Mouse (Mus musculus): ENCODE data around the gene Cdc6.

The Cdc6 gene

DNA sequence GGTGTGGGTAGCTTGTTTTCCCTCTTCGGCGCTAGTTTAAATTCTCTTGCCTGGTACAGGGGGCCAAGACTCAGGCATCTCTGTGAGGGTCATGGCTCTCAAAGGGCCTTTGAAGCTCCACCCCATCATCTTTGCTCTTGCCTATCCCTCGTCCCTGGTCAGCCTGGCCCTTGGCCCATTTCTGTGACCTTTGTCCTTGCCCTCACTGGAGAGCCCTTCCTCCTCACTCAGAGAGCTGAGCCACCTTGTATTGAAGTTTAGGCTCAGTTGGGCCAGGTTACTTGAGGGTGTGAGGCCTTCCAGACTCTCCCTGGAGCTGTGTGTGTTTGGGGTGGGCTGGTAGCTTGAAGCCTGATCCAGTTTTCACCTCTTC is 38.0 kb downstream of the Cdc6 start:
- no peak for DNase-seq

- DNase-seq: no peak
These were observed 40.5 kb downstream of the Cdc6 start for GRCm38 (mm10) chr11:98947969-98948569.

DNA sequence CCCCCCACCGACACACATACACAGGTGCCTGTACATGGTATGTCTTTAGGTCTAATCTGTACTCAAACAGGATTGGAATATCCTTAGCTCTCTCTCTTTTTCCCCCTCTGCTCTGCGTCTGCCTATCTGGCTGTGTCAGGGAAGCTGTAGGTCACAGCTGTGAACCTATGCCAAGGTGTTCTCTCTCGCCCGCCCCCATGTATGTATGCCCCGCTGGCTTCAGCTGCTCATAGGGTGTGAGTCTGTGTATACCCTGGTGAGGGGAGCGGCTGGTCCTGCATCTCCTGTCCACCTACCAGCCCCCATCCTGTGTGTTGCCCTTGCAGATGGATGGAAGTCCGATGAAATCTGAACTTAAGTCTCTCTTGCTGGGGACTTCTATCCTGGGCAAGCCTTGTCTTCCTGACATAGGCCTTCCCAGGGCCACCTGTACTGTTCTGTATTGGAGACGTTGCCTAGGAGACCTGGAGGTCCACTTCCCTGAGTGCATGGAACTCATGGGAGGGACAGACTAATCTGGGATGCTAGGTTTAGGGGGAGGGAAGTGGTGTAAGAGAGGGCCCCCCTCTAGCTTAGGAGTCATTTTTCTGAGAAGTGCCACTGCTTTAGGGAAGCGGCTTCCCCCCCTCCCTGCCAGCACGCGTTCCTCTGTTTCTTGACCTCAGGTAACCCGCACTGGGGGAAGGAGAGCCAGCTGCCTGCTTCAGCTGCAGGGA is 41.8 kb downstream of the Cdc6 start:
- DNase-seq: no peak

DNA sequence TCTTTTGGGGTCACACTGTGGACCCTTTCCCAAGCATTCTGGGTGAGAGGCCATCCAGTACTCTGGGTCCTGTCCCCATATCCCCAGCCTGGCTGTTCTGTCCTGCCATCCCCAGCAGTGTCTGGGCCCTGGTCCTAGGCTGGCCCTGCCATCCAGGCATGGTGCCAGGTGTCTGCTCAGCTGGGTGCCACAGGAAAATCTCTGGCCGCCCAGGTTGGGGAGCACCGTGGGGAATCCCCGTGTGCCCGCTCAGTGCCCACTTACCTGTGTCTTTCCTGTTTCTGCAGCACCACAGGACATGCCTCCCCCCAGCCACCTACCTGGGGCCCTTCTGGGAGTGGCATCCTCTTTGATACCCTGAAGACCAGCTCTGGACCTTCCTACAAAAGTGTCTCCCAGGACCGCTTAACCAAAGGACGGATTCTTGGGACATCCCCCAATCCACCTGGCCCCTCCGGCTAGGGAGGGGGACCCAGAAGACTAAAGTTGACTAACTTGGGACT is 42.4 kb downstream of the Cdc6 start:
- peak; percentile 62 to 63 for DNase-seq

GRCm38 (mm10) chr11:98950484-98950883 is 42.9 kb downstream of the Cdc6 start:
- no peak for DNase-seq

DNA sequence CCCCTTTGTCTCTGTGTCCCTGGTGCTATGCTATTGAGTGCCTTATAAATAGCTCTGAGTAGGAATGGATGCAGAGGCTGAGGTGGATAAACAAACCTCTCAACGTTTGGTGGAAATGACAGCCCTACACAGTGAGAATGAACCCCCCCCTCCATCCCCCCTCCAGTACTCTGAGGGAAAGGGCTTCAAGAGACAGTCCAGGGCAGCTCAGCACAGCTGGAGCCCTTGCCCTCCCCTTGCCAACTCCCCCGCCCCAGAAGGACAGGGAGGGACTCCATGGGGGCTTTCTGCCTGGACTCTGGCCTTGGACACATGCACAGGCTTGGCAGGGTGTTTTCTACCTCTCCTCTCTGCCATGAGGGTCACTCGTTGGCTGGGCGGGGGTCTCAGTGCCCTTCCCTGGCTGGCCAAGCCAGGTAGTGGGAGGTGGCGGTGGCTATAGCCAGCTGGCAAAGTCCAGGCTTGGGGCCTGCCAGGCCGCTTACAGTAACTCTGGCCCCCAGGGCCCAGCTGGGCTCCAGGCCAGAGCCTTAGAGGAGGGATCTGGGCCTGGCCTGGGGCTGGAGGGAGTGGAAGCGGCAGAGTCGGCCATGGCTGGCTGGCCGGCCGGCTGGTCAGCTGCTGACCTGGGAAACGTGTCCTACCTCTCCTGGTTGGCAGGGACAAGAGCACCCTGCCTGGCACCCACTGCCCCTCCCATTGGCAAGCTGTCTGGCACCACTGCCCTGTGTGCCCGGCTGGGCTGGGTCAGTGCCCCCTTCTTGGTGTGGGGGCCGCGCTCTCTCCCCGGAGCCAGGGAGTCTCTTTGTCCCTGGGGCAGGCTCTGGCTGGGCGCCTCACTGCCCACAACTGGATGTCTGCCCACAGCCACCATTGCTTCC is 43.7 kb downstream of the Cdc6 start:
- peak; percentile 75 to 82 for DNase-seq

GRCm38 (mm10) chr11:98952111-98952510 is 44.5 kb downstream of the Cdc6 start:
- no peak for DNase-seq

DNA sequence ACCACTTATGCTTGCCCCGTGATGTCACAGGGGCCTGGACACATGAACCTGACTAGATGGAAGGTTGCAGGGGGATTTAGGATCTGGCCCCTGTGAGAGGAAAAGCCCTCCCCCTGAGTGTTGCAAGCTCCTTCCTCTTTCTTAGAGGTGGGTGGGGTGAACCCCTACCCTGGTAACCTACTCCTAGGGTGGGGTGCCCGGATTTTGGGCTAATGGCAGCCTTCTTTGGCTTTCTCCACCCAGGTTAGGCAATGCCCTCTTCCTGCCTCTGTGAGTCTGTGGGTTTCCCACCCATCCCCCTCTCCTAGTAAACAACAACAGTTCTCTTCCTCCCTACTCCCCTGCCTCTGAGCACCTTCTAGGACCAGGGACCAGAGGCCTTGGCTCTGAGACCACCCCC is 45.1 kb downstream of the Cdc6 start:
- DNase-seq: no peak

- no peak for DNase-seq
These were observed 45.8 kb downstream of the Cdc6 start for GRCm38 (mm10) chr11:98953361-98953760.

- no peak for DNase-seq
These were observed 46.3 kb downstream of the Cdc6 start for GRCm38 (mm10) chr11:98953835-98954320.

GRCm38 (mm10) chr11:98954373-98954772 is 46.8 kb downstream of the Cdc6 start:
- DNase-seq: peak; percentile 61 to 72

GRCm38 (mm10) chr11:98954801-98955706 is 47.5 kb downstream of the Cdc6 start:
- no peak for DNase-seq

DNA sequence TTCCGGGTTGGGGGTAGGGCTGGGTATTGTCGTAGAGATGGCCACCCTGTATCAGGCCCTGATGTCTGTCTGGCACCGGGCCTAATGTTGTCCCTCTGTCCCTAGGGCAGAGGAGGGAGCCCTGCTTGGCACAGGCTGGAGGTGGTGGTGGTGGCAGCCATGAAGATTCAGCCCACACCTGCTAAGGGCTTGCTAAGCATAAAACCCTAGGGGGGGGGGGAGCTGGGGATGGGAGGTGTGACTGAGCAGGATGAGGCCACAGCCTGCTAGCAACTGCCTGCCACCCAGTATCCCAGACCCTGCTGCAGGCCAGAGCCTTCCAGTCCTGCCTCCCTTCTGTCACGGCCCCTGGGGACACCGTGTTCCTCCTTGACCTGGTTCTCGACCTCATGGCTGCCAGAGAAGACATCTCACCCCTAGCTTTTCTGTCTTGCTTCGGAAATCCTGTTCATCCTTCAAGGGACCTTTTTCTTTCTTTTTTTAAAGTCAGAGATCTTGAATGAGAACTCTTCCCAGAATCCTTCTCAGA is 48.2 kb downstream of the Cdc6 start:
- no peak for DNase-seq

GRCm38 (mm10) chr11:98956340-98956739 is 48.7 kb downstream of the Cdc6 start:
- no peak for DNase-seq

- peak; percentile 51 to 57 for DNase-seq
These were observed 52.1 kb downstream of the Cdc6 start for GRCm38 (mm10) chr11:98959437-98960312.

- DNase-seq: no peak
These were observed 52.8 kb downstream of the Cdc6 start for GRCm38 (mm10) chr11:98960313-98960906.

DNA sequence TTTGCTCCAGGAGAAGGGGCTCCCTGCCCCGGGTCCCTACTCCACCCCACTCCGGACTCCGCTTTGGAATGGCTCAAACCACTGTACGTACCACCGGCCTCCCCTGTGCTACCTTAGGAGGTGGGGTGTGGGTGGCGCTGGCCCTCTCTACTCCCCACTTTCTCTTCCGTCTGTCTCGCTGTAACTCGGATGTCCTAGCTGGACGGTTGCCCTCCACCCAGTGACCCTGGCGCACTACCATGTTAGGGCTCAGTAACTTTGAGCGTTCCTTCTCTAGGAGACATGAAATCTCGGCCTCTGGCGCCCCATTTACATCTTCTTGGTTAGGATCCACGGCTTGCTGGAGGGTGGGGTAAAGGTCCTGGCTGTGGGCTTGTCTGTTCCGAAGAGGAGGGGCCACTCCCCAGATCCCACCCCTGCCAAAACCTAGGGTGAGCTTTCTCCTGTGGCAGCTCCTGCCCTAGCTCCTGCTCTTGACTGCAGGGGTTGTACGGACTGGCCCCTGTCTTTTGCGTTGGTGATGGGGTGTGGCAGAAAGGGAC is 53.5 kb downstream of the Cdc6 start:
- no peak for DNase-seq

- no peak for DNase-seq
These were observed 54.2 kb downstream of the Cdc6 start for GRCm38 (mm10) chr11:98961766-98962165.

- no peak for DNase-seq
These were observed 55.0 kb downstream of the Cdc6 start for GRCm38 (mm10) chr11:98962421-98963095.

Measured in cerebellum, postnatal 36 days (tissue).